Mouse (Mus musculus): Measurements from ENCODE around the gene Il1f10.

The Il1f10 gene

DNA sequence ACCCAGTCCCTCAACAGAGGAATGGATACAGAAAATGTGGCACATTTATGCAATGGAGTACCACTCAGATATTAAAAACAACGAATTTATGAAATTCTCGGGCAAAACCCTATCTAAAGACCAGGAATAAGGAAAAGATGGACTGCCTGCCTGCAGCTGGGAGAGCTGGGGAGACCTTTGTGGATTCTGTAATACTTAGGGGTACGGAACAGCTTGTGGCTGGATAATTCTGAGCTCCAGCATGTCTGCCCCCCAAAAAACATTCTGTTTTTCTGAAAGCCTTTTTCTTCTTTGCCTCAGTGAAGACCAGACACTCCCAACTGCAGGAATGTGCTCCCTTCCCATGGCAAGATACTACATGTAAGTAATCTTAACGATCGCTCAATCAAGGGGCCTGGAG is at the start of gene Il1f10:
Gene Il1f10, plus strand, starts transcription at position 301 of the 400 bp plus-strand sequence.
- no peak for DNase-seq

DNA sequence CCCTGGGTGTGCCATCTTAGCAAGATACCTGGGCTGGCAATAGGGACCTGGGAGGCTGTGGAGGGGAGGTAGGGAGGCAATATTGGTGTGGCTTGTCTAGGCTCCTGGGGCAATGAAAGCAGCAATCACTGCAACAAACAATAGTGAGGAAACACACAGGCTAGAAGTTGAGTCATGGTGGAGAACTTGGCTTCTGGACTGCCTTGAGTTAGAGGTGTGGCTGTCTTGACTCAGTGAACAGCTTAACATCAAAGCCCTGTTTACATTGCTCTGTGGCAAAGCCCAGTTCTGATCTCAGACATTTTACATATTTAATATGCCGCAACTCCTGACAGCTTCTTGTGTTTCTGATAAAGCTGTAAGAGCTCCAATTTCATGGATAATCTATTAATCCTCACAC is 23.5 kb upstream of the Il1f10 start:
- no peak for DNase-seq

DNA sequence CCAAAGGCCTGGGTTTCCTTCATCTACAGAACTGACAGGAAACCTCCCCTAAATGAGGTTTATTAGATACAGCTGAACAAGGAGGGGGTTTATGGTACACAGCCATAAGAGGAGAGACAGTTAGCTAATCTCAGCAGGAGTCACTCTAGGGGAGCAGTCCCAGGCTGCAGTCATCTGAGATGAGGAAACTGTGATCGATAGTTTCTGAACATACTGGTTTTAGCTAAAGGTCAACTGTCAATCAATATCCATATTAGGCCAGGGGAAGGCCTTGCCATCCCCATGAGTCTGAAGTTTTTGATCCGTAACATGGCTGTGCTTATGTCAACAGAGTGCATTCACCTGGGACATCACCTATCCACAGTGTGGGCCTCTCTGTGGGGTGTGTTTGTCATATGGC is 17.4 kb upstream of the Il1f10 start:
- DNase-seq: no peak

DNA sequence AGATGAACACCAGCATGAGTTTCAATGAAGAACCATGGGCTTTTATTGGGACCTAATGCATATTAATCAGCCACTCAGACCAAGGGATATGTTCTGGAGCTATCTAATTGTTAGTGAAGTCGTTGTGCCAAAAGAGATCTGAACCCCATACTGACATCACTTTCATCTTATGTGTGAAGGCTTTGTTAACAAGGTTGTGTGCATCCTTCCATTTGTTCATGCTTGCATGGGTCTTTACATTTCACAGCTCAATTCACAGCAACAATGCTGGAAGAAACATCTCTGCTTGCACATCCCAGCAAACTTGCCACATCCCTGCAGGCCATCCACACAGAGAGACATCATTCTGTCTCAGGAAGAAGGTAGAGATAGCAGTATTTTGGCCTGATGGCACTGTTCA is 15.8 kb upstream of the Il1f10 start:
- DNase-seq: no peak

DNA sequence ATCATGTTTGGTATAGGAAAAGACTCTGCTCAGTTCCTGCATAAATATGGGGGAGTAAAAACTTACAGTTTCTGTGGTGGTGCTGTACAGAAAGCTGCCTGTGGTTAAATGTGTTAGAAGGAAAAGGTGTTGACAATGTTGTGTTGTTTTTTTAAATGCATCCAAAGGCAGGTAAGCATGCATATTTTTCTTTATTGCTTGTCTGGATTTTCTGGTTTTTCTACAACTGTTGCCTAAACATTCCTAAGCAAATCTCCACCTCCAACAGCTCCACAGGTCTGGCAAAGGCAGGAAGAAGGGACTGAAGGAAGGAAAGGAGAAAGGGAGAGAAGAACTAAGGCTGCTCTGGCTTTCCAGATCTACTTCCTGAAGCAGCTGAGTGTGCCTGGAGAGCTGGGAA is 14.3 kb upstream of the Il1f10 start, which contains the start of gene Il1f5:
Gene Il1f5, plus strand, starts transcription at position 301 of the 400 bp plus-strand sequence.
- DNase-seq: no peak

- no peak for DNase-seq
Observed at GRCm38 (mm10) chr2:24294616-24295015, 3.6 kb downstream of the Il1f10 start.

DNA sequence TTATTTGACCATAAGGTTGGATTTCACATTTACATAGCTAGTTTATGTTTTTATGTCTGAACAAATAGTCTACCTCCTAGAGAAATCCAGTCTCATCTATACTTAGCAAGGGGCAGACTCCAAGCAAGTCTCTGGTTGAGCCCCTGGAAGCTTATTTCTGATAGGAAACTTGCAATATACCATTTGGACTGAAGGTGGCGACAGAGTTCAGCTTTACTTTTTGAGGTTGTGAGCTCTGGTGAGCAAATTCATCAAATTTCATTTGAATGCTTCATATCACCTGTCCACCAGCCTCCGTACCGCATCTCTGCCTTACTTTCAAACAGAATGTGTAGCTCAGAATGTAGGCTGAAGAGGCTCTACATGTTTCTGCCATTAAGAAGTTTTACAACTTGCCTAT is 5.8 kb downstream of the Il1f10 start:
- DNase-seq: no peak

DNA sequence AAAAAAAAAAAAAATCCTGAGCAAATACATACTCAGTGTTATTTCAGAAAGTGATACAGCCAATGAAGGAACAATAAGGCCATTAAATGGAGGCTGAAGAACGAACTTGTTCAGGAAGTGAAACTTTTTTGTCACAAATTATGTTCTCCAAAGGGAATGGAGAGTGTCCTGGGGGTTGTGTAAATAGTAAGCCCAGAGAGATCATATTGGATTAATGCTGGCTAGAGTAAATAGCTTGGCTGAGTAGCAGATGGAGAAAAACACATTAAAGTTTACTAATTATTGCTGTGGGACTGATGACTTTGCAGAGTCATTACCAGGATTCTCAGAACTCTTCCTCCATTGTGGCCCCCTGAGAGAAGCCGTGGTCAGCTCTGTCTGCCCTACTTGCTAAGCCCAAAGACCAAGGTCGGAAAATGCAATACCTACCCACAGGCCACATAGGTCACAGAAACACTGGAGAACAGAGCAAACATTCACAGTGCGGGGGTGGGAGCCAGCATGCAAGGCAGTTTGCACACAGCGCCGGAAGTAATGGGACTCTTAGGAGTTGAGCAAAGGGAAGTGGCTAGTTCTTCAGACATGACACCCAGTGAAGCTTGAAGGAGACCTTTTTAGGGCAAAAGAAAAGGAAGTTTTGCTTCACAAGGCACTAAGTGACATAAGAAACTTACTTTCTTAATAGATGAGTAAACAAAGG is 20.5 kb downstream of the Il1f10 start:
- peak in 1 of 2 experiments; percentile 10 for DNase-seq

DNA sequence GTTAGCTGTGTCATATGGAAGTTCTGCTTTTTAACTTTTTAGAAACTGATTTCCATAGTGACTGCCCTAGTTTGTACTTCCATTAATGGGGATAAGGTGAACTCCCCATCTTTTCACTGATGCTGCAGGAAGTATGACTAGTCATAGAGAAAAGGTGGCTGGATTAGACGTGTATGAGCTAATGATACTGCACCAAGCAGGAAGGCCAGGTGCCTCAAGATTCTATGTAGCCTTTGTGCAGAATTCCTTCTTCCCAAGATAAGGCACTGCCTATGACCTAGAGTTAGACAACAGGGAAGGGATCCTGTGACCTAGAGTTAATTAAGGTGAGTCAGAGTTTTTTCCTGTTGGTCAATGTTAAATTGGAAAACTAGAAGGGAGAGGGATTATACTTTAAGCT is 25.9 kb downstream of the Il1f10 start:
- no peak for DNase-seq

- DNase-seq: no peak
Observed at GRCm38 (mm10) chr2:24317919-24318598, 27.1 kb downstream of the Il1f10 start.

- DNase-seq: no peak
Observed at GRCm38 (mm10) chr2:24335333-24335732, 44.3 kb downstream of the Il1f10 start.

DNA sequence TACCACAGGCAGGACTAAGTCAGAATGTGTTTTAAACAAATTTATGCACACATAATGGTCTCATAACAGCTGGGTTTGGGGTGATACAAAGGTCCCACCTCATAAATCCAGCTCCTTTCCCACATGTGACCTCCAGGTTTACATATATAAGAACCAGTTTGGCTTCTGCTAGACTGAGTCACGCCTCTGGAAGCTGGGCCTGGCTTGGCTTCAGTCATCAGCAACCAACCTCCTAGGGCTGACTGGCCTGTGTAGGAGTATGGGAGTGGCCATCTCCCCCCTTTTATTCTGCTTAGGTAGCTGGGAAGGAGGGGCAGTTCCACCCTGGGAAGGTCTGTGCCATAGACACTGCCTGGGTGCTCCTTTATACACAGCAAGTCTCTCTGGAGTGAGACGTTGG is 45.5 kb downstream of the Il1f10 start, which contains the start of gene Il1rn:
Gene Il1rn, plus strand, starts transcription at position 309 of the 400 bp plus-strand sequence.
- no peak for DNase-seq

DNA sequence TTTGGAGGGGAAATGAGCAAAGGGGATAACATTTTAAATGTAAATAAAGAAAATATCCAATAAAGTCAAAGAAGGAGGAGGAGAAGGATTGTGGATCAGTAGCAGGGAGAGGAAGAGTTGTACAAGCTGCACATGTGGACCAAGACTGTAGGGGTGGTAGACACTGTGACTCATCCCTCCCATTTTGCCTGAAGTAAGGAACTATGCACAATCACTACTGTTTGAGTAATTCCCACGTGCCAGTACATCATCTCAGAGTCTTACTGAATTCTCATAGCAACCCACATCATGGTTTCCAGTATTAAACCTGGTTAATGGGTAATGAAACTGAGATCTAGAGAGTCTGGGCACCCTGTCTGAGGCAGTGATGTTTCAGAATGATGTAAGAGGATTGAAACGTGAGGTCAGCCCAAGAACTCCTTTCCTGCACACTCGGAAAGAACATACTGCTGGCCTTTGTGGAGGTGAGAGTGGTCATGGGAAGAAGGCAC is 50.4 kb downstream of the Il1f10 start:
- DNase-seq: no peak
